In genomic region chr11:106737178-106737621, GRCm38 (mm10) we compare ENCODE assay signal across 9 mouse cellular contexts. TPM values are rescaled to one million over a fixed set of nuclear protein-coding genes. Genes with fewer than 3 reads are reported as not detected.
A peak's percentile ranks its signal among the peaks of the same experiment; 100 is the strongest.
DNase-seq lines count a peak whose midpoint lies in the region; ATAC-seq lines count a peak whose summit lies in the region.
"Had no signal": no experiment of that assay in that cellular context is flagged by ENCODE, and none has a peak within 500 bp of the region (broad histone marks: within the 10 kb centered on the region; RNA-seq: fewer than 3 reads in every experiment).

No protein-coding gene starts in this region.

- H3K4me3 ChIP-seq in embryonic facial prominence, embryonic 14.5 days (ENCODE audit: low read depth, low read length), result no peak overlapping the region
- H3K4me3 ChIP-seq in heart, embryonic 16.5 days (ENCODE audit: low read length), result no peak overlapping the region
- H3K4me3 ChIP-seq in kidney, embryonic 16.5 days (ENCODE audit: low read length), result no peak overlapping the region
- H3K4me3 ChIP-seq in lung, embryonic 16.5 days (ENCODE audit: low read length), result no peak overlapping the region

- no peak overlapping the region for H3K9ac ChIP-seq in embryonic facial prominence, embryonic 14.5 days (ENCODE audit: low read depth, low read length)
- H3K9ac ChIP-seq in heart, embryonic 16.5 days (ENCODE audit: low read length), result no peak overlapping the region
- no peak overlapping the region; the same call in 1 of the 2 replicates for H3K9ac ChIP-seq in kidney, embryonic 16.5 days (replicated peaks; ENCODE audit: low read length)
- no peak overlapping the region for H3K9ac ChIP-seq in lung, embryonic 16.5 days (ENCODE audit: low read length)

- H3K36me3 ChIP-seq in embryonic facial prominence, embryonic 14.5 days (ENCODE audit: control insufficient read depth, insufficient read depth, low read length), result no peaks in the 10 kb centered on the region
- no peaks in the 10 kb centered on the region for H3K36me3 ChIP-seq in heart, embryonic 16.5 days (ENCODE audit: control insufficient read depth, insufficient read depth)
- no peaks in the 10 kb centered on the region for H3K36me3 ChIP-seq in kidney, embryonic 16.5 days (ENCODE audit: insufficient read depth, low read length)
- no peaks in the 10 kb centered on the region for H3K36me3 ChIP-seq in lung, embryonic 16.5 days (ENCODE audit: control insufficient read depth, insufficient read depth, low read length)

- H3K27me3 ChIP-seq in embryonic facial prominence, embryonic 14.5 days (replicated peaks; ENCODE audit: control insufficient read depth, insufficient read depth, low read length), result no peaks in the 10 kb centered on the region
- no peaks in the 10 kb centered on the region for H3K27me3 ChIP-seq in heart, embryonic 16.5 days (ENCODE audit: control insufficient read depth, insufficient read depth, low read length)
- H3K27me3 ChIP-seq in kidney, embryonic 16.5 days (ENCODE audit: insufficient read depth, low read length), result no peaks in the 10 kb centered on the region
- no peaks in the 10 kb centered on the region for H3K27me3 ChIP-seq in lung, embryonic 16.5 days (ENCODE audit: control insufficient read depth, insufficient read depth, low read depth, low read length)
- H3K27me3 ChIP-seq: Patski had no signal

- no peaks in the 10 kb centered on the region for H3K9me3 ChIP-seq in embryonic facial prominence, embryonic 14.5 days (ENCODE audit: control insufficient read depth, low read length)
- H3K9me3 ChIP-seq in heart, embryonic 16.5 days (replicated peaks; ENCODE audit: control insufficient read depth, low read length), result no peaks in the 10 kb centered on the region
- H3K9me3 ChIP-seq in kidney, embryonic 16.5 days (ENCODE audit: low read length), result no peaks in the 10 kb centered on the region
- no peaks in the 10 kb centered on the region for H3K9me3 ChIP-seq in lung, embryonic 16.5 days (ENCODE audit: control insufficient read depth, low read length)

- H3K27ac ChIP-seq in embryonic facial prominence, embryonic 14.5 days (replicated peaks; ENCODE audit: low read depth, low read length), result no peak overlapping the region
- H3K27ac ChIP-seq in heart, embryonic 16.5 days (ENCODE audit: low read length), result peak overlapping the region; percentile 60
- peak overlapping the region; percentile 75 for H3K27ac ChIP-seq in kidney, embryonic 16.5 days (ENCODE audit: low read length)
- H3K27ac ChIP-seq in lung, embryonic 16.5 days (ENCODE audit: low read length), result peak overlapping the region; percentile 38

- no peak overlapping the region for H3K4me2 ChIP-seq in embryonic facial prominence, embryonic 14.5 days (ENCODE audit: low read depth, low read length)
- no peak overlapping the region for H3K4me2 ChIP-seq in heart, embryonic 16.5 days (ENCODE audit: low read depth, low read length)
- no peak overlapping the region for H3K4me2 ChIP-seq in kidney, embryonic 16.5 days (replicated peaks; ENCODE audit: low read depth, low read length)
- H3K4me2 ChIP-seq in lung, embryonic 16.5 days (ENCODE audit: low read depth, low read length), result no peak overlapping the region

- WGBS in embryonic facial prominence, embryonic 14.5 days, result 31% methylated on average over 12 of the region's 12 CpGs
- WGBS in heart, embryonic 16.5 days, result 41% methylated on average over 12 of the region's 12 CpGs
- 24% methylated on average over 12 of the region's 12 CpGs for WGBS in kidney, embryonic 16.5 days
- WGBS in lung, embryonic 16.5 days, result 23% methylated on average over 12 of the region's 12 CpGs

- ATAC-seq in embryonic facial prominence, embryonic 14.5 days (ENCODE audit: low read depth), result peak; percentile 37; the same call in 1 of the 2 replicates
- peak; percentile 64 for ATAC-seq in heart, embryonic 16.5 days (replicated peaks; ENCODE audit: extremely low read depth, insufficient read depth, low FRiP score)
- 0 out of 2 replicates have a peak, but pooled peaks have one; percentile 57 for ATAC-seq in kidney, embryonic 16.5 days (ENCODE audit: low FRiP score, low TSS enrichment)
- ATAC-seq in lung, embryonic 16.5 days (ENCODE audit: low read depth), result peak; percentile 74
- ATAC-seq: Patski had no signal

- H3K4me1 ChIP-seq in embryonic facial prominence, embryonic 14.5 days (ENCODE audit: control insufficient read depth, insufficient read depth, low read length), result no peaks in the 10 kb centered on the region
- no peaks in the 10 kb centered on the region for H3K4me1 ChIP-seq in heart, embryonic 16.5 days (ENCODE audit: control insufficient read depth, insufficient read depth, low read length)
- peaks cover 6% of the 10 kb centered on the region; the same call in 1 of the 2 replicates for H3K4me1 ChIP-seq in kidney, embryonic 16.5 days (ENCODE audit: insufficient read depth, low read length)
- 0 out of 2 replicates have a peak, but pooled peaks cover 3% of the 10 kb centered on the region for H3K4me1 ChIP-seq in lung, embryonic 16.5 days (replicated peaks; ENCODE audit: control insufficient read depth, insufficient read depth, low read length)

- peak; percentile 25 for DNase-seq in adrenal gland, postnatal 25 days
- peak; percentile 56 for DNase-seq in embryonic facial prominence, embryonic 14.5 days (ENCODE audit: low spot score)
- DNase-seq in right cerebral cortex, postnatal 4 days, result peak; percentile 56
- no peak for DNase-seq in cerebellum, adult 9-10 months
- DNase-seq in thymus, postnatal 25 days, result no peak

RNA-seq across cellular contexts. Expression of gene Pecam1, which starts 13.2 kb away (rescaled TPM):
- 76.1 and 90.7 TPM in 2 replicates for total RNA-seq in adrenal gland, postnatal 25 days (2021)
- polyA plus RNA-seq in embryonic facial prominence, embryonic 14.5 days (2014; fragmentation: Nextera tagmentation; extraction: Ambion mirVana), result 46.8 and 48.9 TPM in 2 replicates
- polyA plus RNA-seq in heart, embryonic 16.5 days (2015; fragmentation: Nextera tagmentation; extraction: Ambion mirVana), result 80.4 and 87.7 TPM in 2 replicates
- polyA plus RNA-seq in kidney, embryonic 16.5 days (2015; fragmentation: Nextera tagmentation; extraction: Ambion mirVana), result 74.9 and 75.5 TPM in 2 replicates
- polyA plus RNA-seq in lung, embryonic 16.5 days (2015; fragmentation: Nextera tagmentation; extraction: Ambion mirVana), result 140 and 151 TPM in 2 replicates

RNA-seq across cellular contexts. Expression of gene Milr1, which starts 13.8 kb away (rescaled TPM):
- total RNA-seq in adrenal gland, postnatal 25 days (2021), result 0.52 and 0.71 TPM in 2 replicates
- polyA plus RNA-seq in embryonic facial prominence, embryonic 14.5 days (2014; fragmentation: Nextera tagmentation; extraction: Ambion mirVana), result 1.4 and 2.0 TPM in 2 replicates
- 1.8 and 2.2 TPM in 2 replicates for polyA plus RNA-seq in heart, embryonic 16.5 days (2015; fragmentation: Nextera tagmentation; extraction: Ambion mirVana)
- 1.1 and 1.2 TPM in 2 replicates for polyA plus RNA-seq in kidney, embryonic 16.5 days (2015; fragmentation: Nextera tagmentation; extraction: Ambion mirVana)
- polyA plus RNA-seq in lung, embryonic 16.5 days (2015; fragmentation: Nextera tagmentation; extraction: Ambion mirVana), result 1.9 and 2.2 TPM in 2 replicates

RNA-seq across cellular contexts. Expression of gene Polg2, which starts 42.1 kb away (rescaled TPM):
- 7.1 and 8.4 TPM in 2 replicates for total RNA-seq in adrenal gland, postnatal 25 days (2021)
- 9.8 and 10.2 TPM in 2 replicates for polyA plus RNA-seq in embryonic facial prominence, embryonic 14.5 days (2014; fragmentation: Nextera tagmentation; extraction: Ambion mirVana)
- polyA plus RNA-seq in heart, embryonic 16.5 days (2015; fragmentation: Nextera tagmentation; extraction: Ambion mirVana), result 6.4 and 7.8 TPM in 2 replicates
- 9.7 and 10.6 TPM in 2 replicates for polyA plus RNA-seq in kidney, embryonic 16.5 days (2015; fragmentation: Nextera tagmentation; extraction: Ambion mirVana)
- 9.0 and 9.9 TPM in 2 replicates for polyA plus RNA-seq in lung, embryonic 16.5 days (2015; fragmentation: Nextera tagmentation; extraction: Ambion mirVana)

RNA-seq across cellular contexts. Expression of gene Ddx5, which starts 51.8 kb away (rescaled TPM):
- 703 and 926 TPM in 2 replicates for total RNA-seq in adrenal gland, postnatal 25 days (2021)
- 334 and 344 TPM in 2 replicates for polyA plus RNA-seq in embryonic facial prominence, embryonic 14.5 days (2014; fragmentation: Nextera tagmentation; extraction: Ambion mirVana)
- polyA plus RNA-seq in heart, embryonic 16.5 days (2015; fragmentation: Nextera tagmentation; extraction: Ambion mirVana), result 213 and 237 TPM in 2 replicates
- 369 and 372 TPM in 2 replicates for polyA plus RNA-seq in kidney, embryonic 16.5 days (2015; fragmentation: Nextera tagmentation; extraction: Ambion mirVana)
- polyA plus RNA-seq in lung, embryonic 16.5 days (2015; fragmentation: Nextera tagmentation; extraction: Ambion mirVana), result 352 and 357 TPM in 2 replicates

RNA-seq across cellular contexts. Expression of gene Cep95, which starts 51.9 kb away (rescaled TPM):
- total RNA-seq in adrenal gland, postnatal 25 days (2021), result 10.5 and 14.7 TPM in 2 replicates
- 15.8 and 16.6 TPM in 2 replicates for polyA plus RNA-seq in embryonic facial prominence, embryonic 14.5 days (2014; fragmentation: Nextera tagmentation; extraction: Ambion mirVana)
- polyA plus RNA-seq in heart, embryonic 16.5 days (2015; fragmentation: Nextera tagmentation; extraction: Ambion mirVana), result 14.2 and 15.1 TPM in 2 replicates
- 21.9 and 24.4 TPM in 2 replicates for polyA plus RNA-seq in kidney, embryonic 16.5 days (2015; fragmentation: Nextera tagmentation; extraction: Ambion mirVana)
- 21.8 and 22.6 TPM in 2 replicates for polyA plus RNA-seq in lung, embryonic 16.5 days (2015; fragmentation: Nextera tagmentation; extraction: Ambion mirVana)

Comparison
In these comparisons a context has a peak if more than half of its experiments do, and no peak if none do; other contexts are left out.
1. DNase-seq: peak in adrenal gland, postnatal 25 days (single experiment), embryonic facial prominence, embryonic 14.5 days (single experiment) and right cerebral cortex, postnatal 4 days (single experiment); none in cerebellum, adult 9-10 months (single experiment) and thymus, postnatal 25 days (single experiment).
2. Peak in every context shown above with its lines, with median percentiles within 50 percentile points of each other: ATAC-seq.